Mouse (Mus musculus): ENCODE measurements around the gene Uprt. TPM values are rescaled to one million over a fixed set of nuclear protein-coding genes. Genes with fewer than 3 reads are reported as not detected.

The Uprt gene
- polyA plus RNA-seq, 1 experiment, result 6.7 TPM

Other genes with a start within 250 kb of the Uprt start
- gene Abcb7, start 69.0 kb upstream of the Uprt start, polyA plus RNA-seq (2012; ENCODE audit: insufficient read depth, insufficient read length, missing spikeins), result 12.0 and 13.0 TPM in 2 replicates
- gene Zdhhc15, start 188.2 kb downstream of the Uprt start, polyA plus RNA-seq (2012; ENCODE audit: insufficient read depth, insufficient read length, missing spikeins), result 0.36 TPM in 1 of 2 replicates, not detected in the other